Mouse (Mus musculus): ENCODE results near the gene Gcnt2.

The Gcnt2 gene

DNA sequence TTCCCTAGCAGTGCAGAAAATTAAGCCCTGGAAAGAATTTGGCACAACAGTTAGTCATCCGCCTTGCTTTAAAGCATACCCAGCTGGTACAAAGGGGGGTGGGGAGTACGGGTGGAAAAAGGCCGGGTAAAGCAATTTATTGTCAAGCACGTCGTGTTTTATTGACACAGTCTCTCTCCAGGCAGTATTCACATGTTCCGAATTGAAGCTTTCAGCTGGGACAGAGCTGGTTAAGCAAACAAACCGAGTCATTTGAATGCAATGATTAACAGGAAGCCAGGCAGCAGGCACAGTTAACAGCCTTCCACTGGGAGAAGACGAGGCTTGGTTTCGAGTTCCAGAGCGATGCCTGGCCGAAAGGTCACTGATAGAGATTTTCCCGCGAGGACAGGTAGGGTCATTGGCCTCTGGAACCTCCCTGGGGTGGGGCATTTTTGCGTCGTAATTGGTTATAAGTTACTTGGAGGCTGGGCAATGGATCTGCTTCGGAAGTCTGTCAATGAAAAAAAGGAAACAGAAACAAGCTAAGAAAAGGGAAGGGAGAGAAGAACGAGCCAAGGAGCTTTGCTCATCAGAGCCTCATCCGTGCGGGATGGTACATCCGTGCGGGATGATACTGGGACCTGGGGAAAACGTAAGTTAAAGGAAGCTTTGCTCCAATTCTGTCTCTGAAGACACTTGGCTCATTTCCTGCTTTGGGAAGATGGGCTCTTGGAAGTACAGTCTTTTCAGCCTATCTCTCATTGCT, at the start of gene Gcnt2:
Gcnt2 (plus strand) TSS at position 103 of the 748 bp plus-strand sequence.
- no peak for DNase-seq (ENCODE audit: low spot score in 2 of 2)

DNA sequence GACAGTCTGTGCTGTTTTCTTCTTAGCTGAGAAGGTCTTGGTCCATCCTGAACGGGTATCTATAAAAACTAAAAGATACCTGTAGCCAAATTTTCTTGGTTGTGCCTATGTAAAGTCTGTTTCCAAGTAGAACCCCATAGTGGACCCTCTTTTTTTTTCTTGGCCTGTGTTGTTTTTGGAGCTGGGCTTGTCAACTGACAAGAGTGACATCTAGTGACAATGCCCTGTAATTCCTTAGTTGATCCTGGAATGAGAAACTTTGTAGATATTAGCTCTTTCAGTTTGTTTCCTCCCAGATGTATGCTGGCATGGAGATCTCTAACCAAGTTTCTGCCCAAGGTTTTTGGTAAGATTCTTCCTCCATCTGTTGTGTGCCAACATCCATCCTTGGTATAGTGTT, 38.9 kb upstream of the Gcnt2 start:
- no peak for DNase-seq (ENCODE audit: low spot score in 2 of 2)

DNA sequence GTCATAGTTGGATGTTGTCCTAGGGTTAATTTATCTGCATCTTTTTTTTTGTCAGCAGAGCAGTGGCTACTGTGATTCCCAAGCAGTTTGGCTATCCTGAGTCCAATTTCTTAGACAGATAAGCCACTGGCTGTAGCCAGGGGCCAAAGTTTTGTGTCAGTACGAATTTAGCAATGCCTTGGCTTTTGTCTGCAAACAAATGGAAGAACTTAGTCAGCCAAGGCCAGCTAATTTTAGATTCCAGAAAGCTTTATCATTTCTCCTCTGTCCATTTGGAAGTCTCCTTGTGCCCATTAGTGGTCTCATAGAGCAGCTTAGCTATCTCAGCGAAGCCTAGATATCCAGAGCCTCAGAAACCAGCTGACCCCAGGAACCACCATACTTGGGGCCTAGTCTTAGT, 37.6 kb upstream of the Gcnt2 start:
- no peak for DNase-seq (ENCODE audit: low spot score in 2 of 2)

DNA sequence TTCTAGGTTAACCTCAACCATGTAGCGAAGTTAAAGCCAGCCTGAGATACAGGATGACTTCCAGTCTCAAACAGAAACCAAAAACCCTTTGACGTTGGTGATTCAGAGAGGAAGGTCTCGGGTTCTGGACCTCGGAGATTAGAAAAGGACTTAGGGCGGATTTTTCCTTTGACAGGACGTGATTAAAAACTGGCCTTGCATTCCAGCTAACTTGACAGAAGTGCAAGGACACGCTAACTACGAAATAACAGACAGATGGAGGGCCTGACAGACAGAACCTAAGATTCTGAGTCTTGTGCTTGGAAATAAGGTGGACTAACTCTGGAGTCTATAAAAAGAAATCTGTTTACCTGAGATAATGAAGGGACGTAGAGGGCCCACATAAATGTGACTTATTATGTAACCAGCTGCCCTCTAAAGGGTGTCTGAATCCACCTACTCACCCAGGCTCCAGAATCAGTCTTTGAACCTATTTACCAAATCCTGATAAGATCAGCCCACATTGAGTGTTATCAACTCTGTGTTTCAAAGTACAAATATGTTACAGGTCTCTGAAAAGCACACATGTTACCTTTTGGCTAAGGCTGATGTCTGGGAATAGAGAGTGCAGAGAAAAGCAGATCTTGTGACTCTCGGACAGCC, 18.3 kb upstream of the Gcnt2 start:
- DNase-seq (ENCODE audit: low spot score in 2 of 2): no peak

DNA sequence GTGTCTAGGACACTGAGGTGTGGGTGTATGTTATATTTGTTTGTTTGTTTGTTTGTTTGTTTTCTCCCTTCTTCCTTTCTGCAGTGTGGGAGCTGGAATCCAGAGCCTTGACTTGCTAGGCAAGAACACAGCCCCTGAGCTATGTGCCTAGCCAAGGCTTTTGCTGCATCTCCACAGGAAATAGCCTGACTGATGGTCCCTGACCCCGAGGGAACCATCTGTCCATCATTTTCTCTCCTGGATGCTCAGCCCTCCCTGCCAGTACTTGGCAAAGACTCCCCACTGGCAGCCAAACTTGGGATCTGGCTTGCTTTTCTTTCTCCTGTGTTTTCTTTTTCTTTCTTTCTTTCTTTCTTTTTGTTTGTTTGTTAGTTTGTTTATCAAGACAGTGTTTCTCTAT, 17.4 kb upstream of the Gcnt2 start:
- no peak for DNase-seq (ENCODE audit: low spot score in 2 of 2)

DNA sequence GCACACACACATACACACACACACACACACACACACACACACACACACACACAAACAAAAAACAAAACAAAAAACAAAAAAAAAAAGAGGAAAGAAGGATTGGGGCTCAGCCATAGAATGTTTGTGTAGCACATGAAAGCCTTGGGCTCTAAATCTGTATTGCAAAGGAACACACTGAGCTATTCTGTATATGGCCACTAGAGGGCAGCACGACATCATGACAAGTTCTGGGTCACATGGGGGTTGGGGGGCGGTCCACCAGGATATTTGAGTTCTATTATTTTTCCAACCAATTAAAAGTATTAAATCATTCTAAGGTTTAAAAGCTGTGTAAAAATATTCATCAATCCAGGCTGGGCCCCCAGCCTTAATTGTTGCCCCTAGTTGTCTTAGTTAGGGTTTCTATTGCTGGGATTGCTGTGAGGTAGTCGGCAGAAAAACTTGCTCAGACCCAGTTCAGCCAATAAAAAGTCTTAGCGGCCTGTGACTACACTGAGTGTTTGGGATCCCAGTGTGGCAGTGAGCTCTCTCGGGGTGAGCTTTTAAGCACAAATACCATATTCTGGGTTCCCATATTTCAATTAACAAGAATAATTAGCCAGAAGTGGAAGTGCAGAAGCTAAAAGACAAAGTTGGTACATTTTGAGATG, 16.0 kb upstream of the Gcnt2 start:
- peak; percentile 57 to 77 for DNase-seq (ENCODE audit: low spot score in 2 of 2)

DNA sequence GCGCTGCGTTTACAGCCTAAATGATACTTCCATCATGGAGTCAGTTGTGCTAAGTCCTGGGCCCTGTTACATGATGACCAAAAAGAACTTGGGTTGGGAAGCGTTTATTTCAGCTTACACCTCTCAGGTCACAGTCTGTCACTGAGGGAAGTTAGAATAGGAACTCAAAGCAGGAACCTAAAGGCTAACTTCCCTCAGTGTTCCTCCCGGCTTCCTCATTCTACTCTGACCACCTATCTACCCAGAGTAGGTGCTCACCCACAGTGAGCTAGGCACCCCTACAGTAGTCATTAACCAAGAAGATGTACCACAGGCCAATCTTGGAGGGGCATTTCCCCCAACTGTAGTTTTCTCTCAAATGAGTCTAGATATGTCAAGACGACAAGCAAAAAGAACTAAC, 15.4 kb upstream of the Gcnt2 start:
- DNase-seq (ENCODE audit: low spot score in 2 of 2): no peak

DNA sequence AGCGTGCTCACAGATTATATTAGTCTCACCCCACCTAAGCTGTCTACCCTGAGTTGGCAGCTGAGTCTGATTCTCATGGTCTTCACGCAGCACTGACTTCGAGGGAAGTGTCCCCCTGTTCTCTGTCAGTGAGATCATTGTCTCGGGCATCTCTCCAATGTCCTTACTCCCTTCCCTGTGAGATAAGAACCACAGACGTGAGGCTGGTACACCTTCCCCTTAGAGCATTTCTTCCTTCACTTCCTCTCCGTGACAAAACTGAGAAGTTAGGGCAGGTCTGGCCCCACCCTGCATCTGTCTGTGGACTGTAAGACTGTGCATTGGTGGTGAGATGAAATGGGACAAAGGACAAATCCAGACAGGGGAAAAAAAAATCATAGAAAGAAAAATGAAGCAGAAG, 13.6 kb upstream of the Gcnt2 start:
- no peak for DNase-seq (ENCODE audit: low spot score in 2 of 2)

DNA sequence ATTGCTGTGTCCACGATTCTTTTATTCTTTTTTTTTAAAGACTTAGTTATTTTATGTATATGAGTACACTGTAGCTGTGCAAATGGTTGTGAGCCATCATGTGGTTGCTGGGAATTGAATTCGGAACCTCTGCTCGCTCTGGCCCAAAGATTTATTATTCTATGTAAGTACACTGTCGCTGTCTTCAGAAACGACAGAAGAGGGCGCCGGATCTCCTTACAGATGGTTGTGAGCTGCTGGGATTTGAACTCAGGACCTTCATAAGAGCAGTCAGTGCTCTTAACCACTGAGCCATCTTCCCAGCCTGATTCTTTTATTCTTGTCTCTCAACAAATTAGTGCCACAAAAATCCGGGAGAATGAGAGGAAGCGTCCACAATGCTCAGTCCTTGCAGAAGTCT, 13.2 kb upstream of the Gcnt2 start:
- DNase-seq (ENCODE audit: low spot score in 2 of 2): no peak

DNA sequence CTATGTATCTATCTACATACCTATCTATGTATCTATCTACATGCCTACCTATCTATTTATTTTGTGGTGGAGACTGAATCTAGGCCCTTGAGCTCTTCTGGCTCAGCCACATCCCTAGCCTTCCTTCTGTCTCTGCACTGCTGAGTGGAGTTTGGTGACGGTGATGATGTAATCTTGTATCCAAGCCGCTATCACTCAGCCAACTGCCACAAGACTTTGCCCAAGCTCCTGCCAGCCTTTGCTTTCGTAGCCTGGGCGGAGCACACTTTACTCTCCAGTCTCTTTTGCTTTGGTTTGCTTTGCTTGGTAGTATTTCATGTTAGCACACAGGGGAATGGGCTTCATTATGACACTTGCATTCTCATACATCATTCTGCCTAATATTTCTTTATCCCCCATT, 11.7 kb upstream of the Gcnt2 start:
- DNase-seq (ENCODE audit: low spot score in 2 of 2): no peak

DNA sequence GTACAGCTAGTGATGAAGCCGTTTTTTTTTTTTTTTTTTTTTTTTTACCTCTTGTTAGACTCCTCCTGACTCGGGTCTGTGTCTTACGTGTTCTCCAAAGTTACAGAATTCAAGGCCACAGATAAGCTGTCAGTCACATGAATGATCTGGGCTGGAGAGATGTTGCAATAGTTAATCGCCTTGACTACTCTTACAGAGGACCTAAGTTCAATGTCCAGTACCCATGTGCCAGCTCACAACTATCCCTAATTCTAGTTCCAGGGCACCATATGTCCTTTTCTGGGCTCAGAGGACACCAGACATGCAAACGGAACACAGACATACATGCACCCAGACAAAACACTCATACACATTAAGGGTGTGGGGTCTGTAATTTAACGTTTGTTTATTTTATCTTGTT, 8.9 kb upstream of the Gcnt2 start:
- DNase-seq (ENCODE audit: low spot score in 2 of 2): no peak

DNA sequence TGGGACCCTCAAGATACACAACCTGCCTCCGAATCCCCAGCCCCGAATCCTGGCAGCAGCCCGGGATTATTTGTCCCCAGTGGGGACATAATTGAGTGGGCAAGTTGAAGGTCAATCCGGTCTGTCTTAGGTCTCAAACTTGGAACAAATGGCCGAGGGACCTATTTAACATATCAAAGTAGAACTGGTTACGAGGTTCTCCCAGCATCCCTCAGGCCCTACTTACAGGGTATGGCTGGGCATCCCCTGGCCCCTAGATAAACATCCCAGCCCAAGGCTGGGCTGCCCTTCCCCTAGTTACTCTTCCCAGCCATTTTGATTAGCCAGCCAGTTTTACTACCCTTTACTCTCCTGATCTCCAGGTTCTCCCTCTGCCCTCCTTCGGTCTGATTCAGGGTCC, 8.3 kb upstream of the Gcnt2 start:
- no peak for DNase-seq (ENCODE audit: low spot score in 2 of 2)

DNA sequence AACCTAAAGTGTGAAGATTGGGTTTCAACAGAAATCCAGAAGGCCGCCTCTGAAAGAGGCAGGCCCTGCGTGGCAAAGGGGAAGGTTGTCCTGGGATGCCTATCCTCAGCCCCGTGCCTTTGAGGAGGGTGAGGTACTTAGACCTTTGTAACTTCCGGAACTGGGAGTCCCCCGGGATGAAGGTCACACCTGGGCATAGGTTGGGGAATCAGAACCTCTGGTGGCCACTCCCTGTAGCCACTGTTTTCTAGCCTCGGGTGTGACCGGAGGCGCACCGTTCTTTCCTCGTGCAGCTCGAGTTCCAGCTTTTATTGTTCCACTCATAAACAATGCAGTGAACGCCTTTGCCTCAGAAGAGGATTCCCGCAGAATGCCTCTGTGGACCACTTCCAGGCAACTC, 7.6 kb upstream of the Gcnt2 start:
- DNase-seq (ENCODE audit: low spot score in 2 of 2): no peak

DNA sequence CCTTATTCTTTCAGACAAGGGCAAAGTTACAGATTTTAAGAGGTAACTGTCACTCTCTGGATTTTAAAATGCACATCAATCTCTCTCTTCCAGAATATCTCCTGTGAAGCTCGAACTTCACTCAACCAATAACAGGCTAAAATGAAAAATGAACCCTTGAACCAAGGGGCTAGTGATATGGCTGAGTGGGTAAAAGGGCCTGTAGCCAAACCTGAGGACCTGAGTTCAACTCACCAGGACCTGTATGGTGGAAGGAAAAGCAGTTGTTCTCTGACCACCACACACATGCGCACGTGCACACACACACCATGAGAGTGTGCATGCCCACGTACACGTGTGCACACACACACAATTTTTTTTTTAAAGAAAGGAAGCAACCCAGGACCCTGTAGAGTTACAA, 6.8 kb upstream of the Gcnt2 start:
- DNase-seq (ENCODE audit: low spot score in 2 of 2): no peak

DNA sequence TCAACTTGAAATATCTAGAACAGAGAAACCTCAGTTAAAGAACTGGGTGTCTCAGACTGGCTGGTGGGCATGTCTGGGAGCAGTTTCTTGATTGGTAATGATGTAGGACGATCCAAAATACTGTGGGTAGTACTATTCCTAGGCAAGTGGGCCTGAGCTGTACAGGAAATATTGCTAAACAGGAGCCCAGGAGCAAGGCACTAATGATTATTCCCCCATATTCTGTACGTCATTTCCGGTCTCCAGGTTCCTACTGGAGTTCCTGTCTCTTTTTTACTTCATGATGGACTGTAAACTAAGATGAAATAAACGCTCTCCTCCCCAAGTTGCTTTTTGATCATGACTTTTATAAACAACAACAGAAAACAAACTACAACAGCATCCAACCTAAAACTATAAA, 5.7 kb upstream of the Gcnt2 start:
- DNase-seq (ENCODE audit: low spot score in 2 of 2): no peak

DNA sequence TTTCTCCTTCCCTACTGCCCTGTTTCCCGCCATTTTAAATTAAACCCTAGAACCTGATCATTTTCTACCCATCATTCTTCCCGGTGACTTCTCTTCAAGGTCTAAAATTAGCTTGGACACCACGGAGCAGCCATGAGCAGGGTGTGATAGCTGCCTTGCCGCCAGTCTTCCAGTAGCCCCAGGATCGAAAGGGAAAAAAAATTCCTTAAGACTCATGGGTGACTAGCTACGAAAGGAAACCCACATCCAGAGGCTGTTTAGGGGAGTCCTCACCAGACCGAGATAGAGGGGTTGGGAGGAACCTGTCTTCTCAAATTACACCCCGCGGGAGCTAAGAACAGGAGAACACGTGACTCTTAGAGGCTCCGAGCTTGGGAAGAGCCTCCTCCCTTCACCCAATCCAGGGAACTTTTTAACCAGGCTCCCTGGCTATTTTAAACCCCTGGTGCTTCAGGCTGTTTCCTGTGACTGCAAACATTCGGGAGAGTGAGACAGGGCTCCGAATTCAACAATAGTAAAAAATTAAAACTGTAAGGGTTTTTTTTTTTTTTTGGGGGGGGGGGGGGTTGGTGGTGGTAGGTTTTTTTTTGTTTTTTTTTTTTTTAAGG, 5.0 kb upstream of the Gcnt2 start:
- DNase-seq (ENCODE audit: low spot score in 2 of 2): no peak

DNA sequence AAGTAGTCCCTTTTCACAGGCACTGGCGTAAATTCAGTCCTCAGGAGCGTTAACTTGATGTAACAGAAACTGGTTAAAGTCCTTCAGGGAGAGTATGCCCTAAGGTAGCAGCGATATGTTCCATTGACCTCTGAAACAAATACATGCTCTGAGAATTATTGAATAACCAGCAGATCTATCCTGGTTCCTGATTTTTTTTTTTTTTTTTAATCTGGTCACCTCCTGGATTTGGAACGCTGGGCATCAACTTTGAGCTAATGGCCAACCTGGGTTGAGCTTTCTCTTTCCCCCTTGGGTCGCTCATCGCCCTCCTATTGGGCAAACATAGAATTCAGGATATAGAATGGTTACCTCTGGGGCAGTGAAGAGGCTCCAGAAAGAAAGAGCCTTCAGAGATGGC, 4.3 kb upstream of the Gcnt2 start:
- DNase-seq (ENCODE audit: low spot score in 2 of 2): no peak

DNA sequence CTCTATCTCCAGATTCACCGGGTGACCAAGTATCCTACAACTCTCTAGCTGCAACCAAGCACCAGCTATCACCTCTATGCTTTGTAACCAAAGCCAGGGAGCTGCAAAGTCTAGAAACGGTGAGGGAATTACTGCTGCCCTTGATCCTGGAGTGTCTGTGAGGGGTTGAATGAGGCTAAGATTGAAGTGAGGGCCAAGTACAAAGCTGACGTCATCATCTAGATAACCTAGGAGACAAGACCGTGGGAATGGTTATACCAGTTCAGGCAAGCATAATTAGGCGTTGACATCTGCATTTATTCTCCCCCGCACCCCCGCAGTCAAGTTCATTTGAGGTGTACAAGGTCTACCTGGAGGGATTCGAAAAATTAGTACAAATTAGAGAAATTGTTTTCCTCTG, 2.8 kb upstream of the Gcnt2 start:
- no peak for DNase-seq (ENCODE audit: low spot score in 2 of 2)

DNA sequence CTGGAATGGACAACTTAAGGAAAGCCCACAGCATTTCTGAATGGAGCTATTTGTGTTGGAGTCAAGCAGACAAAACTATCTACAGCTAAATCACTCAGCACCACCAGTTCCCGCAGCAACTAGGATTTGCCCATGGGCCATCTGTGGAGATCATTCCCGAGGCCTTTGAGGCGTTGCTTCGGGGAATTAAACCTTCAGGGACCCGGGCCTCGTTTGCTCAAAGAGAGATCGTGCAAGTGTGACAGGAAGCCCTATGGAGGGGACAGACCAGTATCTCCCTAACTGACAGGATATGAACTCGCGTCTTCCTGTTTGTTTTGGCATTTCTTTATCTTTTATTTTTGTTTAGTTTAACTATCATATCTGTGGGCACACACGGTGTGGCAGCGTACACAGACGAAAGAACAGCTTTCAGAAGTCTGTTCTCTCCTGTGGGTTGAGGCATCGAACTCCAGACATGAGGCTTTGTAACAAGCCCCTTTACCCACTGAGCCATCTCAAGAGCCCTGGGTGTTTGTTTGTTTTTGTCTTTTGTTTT, 2.2 kb upstream of the Gcnt2 start:
- no peak for DNase-seq (ENCODE audit: low spot score in 2 of 2)

DNA sequence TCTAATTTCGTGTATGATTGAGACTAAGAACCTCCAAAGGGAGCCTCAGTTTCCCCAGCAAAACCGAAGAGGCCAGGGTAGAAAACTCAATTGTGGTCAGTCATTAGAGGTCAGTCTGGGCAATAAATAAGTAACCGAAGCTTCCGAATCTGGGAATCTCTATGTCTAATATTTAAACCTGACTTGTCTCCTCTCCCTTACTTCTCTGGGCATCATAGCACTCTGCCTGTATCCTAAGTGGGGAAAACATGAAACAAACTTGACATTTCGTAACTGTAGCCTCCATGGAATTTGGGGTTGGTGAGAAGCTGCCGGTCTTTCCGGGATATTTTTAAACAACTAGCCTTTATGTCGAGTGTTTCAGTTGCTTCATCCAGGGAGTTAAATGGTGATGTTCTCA, 329 bp upstream of the Gcnt2 start:
- DNase-seq (ENCODE audit: low spot score in 2 of 2): no peak

DNA sequence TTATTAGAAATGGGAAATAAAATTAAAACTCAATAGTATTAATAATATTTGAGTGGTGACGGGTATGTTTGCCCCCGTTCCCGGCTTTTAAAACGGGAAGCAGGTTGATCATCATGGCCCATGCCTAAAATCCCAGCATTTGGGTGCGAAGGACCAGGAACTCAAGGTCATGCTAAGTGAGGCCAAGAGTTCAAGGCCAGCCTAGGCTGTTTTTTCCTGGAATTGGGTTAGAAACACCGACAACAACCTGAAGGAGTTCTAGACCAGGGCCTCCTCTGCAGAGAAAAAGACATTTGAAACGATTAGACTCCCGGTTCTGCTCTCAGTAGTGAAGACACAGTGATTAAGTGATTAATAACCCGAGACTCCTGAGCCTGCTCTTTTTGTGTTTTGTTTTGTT, 3.5 kb downstream of the Gcnt2 start:
- DNase-seq (ENCODE audit: low spot score in 2 of 2): no peak

DNA sequence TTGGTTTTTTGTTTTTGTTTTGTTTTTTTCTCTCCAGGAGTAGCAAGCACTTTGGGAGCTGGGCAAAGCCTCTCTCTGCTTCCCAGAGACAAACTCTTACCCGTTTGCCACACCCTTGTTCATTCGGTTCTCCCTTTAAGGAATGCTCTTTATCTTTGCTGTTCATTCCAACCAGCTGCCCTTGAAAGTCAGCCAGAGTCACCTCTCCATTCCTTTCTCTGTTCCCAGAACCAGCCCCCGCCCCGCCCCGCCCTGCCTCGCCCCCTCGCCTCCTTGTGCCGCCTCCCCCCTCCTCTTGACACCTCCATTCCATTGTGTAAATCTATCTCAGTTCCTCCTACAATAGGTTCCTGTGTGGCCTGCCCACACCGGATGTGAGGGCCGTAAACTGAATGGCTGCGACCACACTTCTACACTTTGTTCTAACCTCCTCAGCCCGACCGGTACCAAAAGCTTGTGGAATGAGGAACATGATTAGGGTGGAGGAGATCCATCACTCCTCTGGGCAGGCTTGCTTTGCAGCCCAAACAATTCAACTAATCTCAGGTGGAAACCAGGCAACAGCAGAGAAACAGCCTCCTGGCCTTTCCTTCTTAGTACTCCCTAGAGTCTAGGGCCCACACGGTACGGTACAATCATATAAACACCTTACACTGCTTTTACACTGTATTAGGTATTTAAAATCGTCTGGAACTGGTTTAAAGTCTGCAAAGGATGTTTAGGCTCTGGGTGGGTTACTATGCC, 9.5 kb downstream of the Gcnt2 start:
- peak in 1 of 2 experiments; percentile 24 for DNase-seq (ENCODE audit: low spot score in 2 of 2)

Measured in spleen, postnatal 4 days (tissue).